Mouse (Mus musculus): Measurements from ENCODE around the gene Sdk2. TPM values are rescaled to one million over a fixed set of nuclear protein-coding genes. Genes with fewer than 3 reads are reported as not detected.

The Sdk2 gene
- total and polyA plus RNA-seq, 3 experiments = 0.13 TPM; not detected in 2

DNA sequence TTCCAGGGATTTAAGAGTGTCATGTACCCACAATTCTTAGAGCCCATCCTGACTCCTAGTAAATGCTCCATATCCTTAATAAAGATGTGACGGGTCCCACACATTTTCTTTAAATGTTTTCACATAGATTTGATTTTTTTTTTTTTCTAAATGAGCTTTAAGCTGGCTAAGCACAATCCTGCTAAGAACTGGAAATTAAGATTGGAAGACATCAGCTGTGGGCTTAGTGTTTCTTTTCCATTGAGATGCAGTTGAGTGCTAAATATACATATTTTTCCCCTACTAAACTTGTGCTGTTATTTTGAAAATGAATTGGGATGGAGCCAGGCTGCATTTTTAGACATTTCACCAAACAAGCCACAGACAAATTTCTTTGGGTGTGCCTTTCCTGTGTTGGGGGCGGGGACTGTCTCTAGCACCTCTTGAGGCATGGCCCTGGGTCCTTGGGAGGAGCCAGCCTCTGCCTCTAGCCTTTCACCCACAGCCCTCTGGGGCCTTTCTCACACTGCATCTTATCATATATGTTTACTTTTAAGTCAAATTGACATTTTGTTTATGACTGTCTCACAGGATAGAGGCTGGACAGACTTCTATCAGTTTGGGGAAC is 278.6 kb downstream of the Sdk2 start (continued):
- TF ChIP-seq GABPA (IDR thresholded peaks at IDR 0.05; ENCODE audit: low read depth, low read length) (no peak), MYC (IDR thresholded peaks at IDR 0.05; ENCODE audit: low read depth, low read length) (0 out of 2 replicates have a peak, but pooled peaks have one; percentile 19), BHLHE40 (IDR thresholded peaks at IDR 0.05; ENCODE audit: borderline replicate concordance, low read depth, low read length) (0 out of 2 replicates have a peak, but pooled peaks have one; percentile 4), KAT2A (conservative IDR thresholded peaks at IDR 0.05; ENCODE audit: low read depth, low read length) (no peak), NRF1 (IDR thresholded peaks at IDR 0.05; ENCODE audit: insufficient read depth, low read depth, low read length, poor library complexity, severe bottlenecking) (no peak), GATA1 (IDR thresholded peaks at IDR 0.05; ENCODE audit: low read depth, low read length) (peak; percentile 14; the same call in 1 of the 2 replicates), MAX (IDR thresholded peaks at IDR 0.05; ENCODE audit: low read length) (no peak), RAD21 (IDR thresholded peaks at IDR 0.05; ENCODE audit: low read depth, low read length) (no peak)

GRCm38 (mm10) chr11:113787432-113788182 is 279.2 kb downstream of the Sdk2 start:
- Histone ChIP-seq H3K9ac (ENCODE audit: control insufficient read depth, low read depth, low read length, poor library complexity, severe bottlenecking) (peak overlapping the region; percentile 58), H3K36me3 (ENCODE audit: control insufficient read depth in 1 of 2, insufficient read depth in 2 of 2, low read length in 2 of 2) (peaks cover 0 to 31% of the 10 kb centered on the region in 2 experiments; a peak in 2 of 4 replicates), H3K9me3 (replicated peaks; ENCODE audit: insufficient read depth, low read length) (no peaks in the 10 kb centered on the region), H3K27me3 (ENCODE audit: control insufficient read depth in 1 of 2, insufficient read depth in 2 of 2, low read length in 2 of 2) (no peaks in the 10 kb centered on the region), H3K4me1 (ENCODE audit: control insufficient read depth in 1 of 2, insufficient read depth in 2 of 2, low read length in 2 of 2) (peaks cover 24 to 39% of the 10 kb centered on the region in 2 experiments), H3K4me3 (ENCODE audit: control insufficient read depth in 1 of 2, insufficient read depth in 1 of 2, low read depth in 2 of 2, low read length in 2 of 2) (peak overlapping the region; percentile 45 to 46), H3K27ac (ENCODE audit: control insufficient read depth, low read depth, low read length) (peak overlapping the region; percentile 96), H3K79me2 (ENCODE audit: control insufficient read depth, insufficient read depth, low read length, poor library complexity) (no peaks in the 10 kb centered on the region; the same call in 1 of the 2 replicates)
- peak; percentile 96 for DNase-seq (ENCODE audit: low read depth, low spot score)
- TF ChIP-seq CTCF (IDR thresholded peaks at IDR 0.05 in 2 of 3, conservative IDR thresholded peaks at IDR 0.05 in 1 of 3; ENCODE audit: control insufficient read depth in 1 of 3, insufficient read depth in 1 of 3, low read depth in 2 of 3, low read length in 3 of 3, poor library complexity in 1 of 3, severe bottlenecking in 1 of 3) (no peak), GABPA (IDR thresholded peaks at IDR 0.05; ENCODE audit: low read depth, low read length) (no peak), HCFC1 (IDR thresholded peaks at IDR 0.05; ENCODE audit: low read depth, low read length) (peak; percentile 33; the same call in 1 of the 2 replicates), USF2 (IDR thresholded peaks at IDR 0.05; ENCODE audit: borderline replicate concordance in 1 of 2, insufficient read depth in 1 of 2, low read depth in 1 of 2, low read length in 2 of 2) (no peak), MAX (IDR thresholded peaks at IDR 0.05; ENCODE audit: low read length) (peak; percentile 61), CHD1 (IDR thresholded peaks at IDR 0.05; ENCODE audit: low read depth, low read length) (peak; percentile 89), JUND (IDR thresholded peaks at IDR 0.05; ENCODE audit: low read depth, low read length) (no peak), EP300 (IDR thresholded peaks at IDR 0.05; ENCODE audit: low read depth in 1 of 2, low read length in 2 of 2) (0 out of 4 replicates have a peak, but pooled peaks of 1 of the 2 experiments have one; percentile 2), KAT2A (conservative IDR thresholded peaks at IDR 0.05; ENCODE audit: low read depth, low read length) (no peak), MAFK (IDR thresholded peaks at IDR 0.05; ENCODE audit: borderline replicate concordance, low read depth, low read length) (0 out of 2 replicates have a peak, but pooled peaks have one; percentile 7), POLR2AphosphoS5 (IDR thresholded peaks at IDR 0.05; ENCODE audit: borderline replicate concordance, low read depth, low read length) (no peak), MEF2A (IDR thresholded peaks at IDR 0.05; ENCODE audit: extremely low read depth, insufficient replicate concordance, low read depth, low read length, poor library complexity, severe bottlenecking) (no peak), TCF12 (IDR thresholded peaks at IDR 0.05; ENCODE audit: low read depth, low read length) (peak; percentile 6; the same call in 1 of the 2 replicates), MYB (IDR thresholded peaks at IDR 0.05; ENCODE audit: low read depth, low read length) (no peak), NRF1 (IDR thresholded peaks at IDR 0.05; ENCODE audit: insufficient read depth, low read depth, low read length, poor library complexity, severe bottlenecking) (no peak), BHLHE40 (IDR thresholded peaks at IDR 0.05; ENCODE audit: borderline replicate concordance, low read depth, low read length) (peak; percentile 42; the same call in 1 of the 2 replicates), TBP (IDR thresholded peaks at IDR 0.05; ENCODE audit: low read depth, low read length) (peak; percentile 72; the same call in 1 of the 2 replicates), MYC (IDR thresholded peaks at IDR 0.05; ENCODE audit: low read depth, low read length) (no peak; the same call in 1 of the 2 replicates), SMC3 (IDR thresholded peaks at IDR 0.05; ENCODE audit: low read depth, low read length) (no peak), RAD21 (IDR thresholded peaks at IDR 0.05; ENCODE audit: low read depth, low read length) (no peak), USF1 (IDR thresholded peaks at IDR 0.05; ENCODE audit: low read depth, low read length) (peak; percentile 82), ELF1 (IDR thresholded peaks at IDR 0.05; ENCODE audit: low read depth, low read length) (no peak), MAZ (IDR thresholded peaks at IDR 0.05; ENCODE audit: low read depth, low read length) (0 out of 2 replicates have a peak, but pooled peaks have one; percentile 2), ZC3H11A (IDR thresholded peaks at IDR 0.05; ENCODE audit: low read depth, low read length) (no peak), TAL1 (IDR thresholded peaks at IDR 0.05; ENCODE audit: low read length) (no peak; the same call in 1 of the 2 replicates), POLR2A (IDR thresholded peaks at IDR 0.05; ENCODE audit: control insufficient read depth in 1 of 2, insufficient read depth in 1 of 2, low read depth in 1 of 2, low read length in 2 of 2, poor library complexity in 1 of 2) (peak; percentile 62 to 91; a peak in 3 of 4 replicates), POLR2AphosphoS2 (IDR thresholded peaks at IDR 0.05; ENCODE audit: low read length) (no peak; the same call in 1 of the 2 replicates), SIN3A (IDR thresholded peaks at IDR 0.05; ENCODE audit: low read length) (no peak; the same call in none of the 2 replicates)
